Mouse (Mus musculus) bone marrow, adult 2 months (tissue): ENCODE results near the gene Tmem210.
"Not testable (repeated sequence)": the region's sequence is repeated elsewhere in the genome, so short reads cannot be mapped to it uniquely, and the experiment has no call there.

Source experiments
- CTCF ChIP-seq: fragments of 200-500 bp; IDR thresholded peaks from 2 replicates; pipeline ENCODE4 v1.5.1; 2011; ENCODE audit warnings: low read length, control low read depth; ENCODE audit not compliant: control insufficient read depth, insufficient read depth
- POLR2A ChIP-seq: fragments of 200-500 bp; IDR thresholded peaks from 2 replicates; pipeline ENCODE4 v1.6.1; 2011; ENCODE audit warnings: low read depth, mild to moderate bottlenecking, control low read depth, low read length, borderline replicate concordance; ENCODE audit not compliant: control insufficient read depth

DNA sequence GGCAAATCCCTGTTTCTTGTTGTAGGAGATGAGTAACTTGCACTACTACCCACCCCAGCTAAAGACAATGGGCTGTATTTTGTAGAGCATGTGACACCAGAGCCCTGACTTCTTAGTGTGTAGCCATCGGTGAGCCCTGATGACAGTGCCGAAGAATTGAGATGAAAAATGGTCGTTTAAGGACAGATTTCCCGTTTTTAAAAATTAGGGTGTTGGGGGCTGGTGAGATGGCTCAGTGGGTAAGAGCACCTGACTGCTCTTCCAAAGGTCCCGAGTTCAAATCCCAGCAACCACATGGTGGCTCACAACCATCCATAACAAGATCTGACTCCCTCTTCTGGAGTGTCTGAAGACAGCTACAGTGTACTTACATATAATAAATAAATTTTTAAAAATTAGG lies 30.7 kb upstream of the Tmem210 start:
- not testable (repeated sequence) for TF ChIP-seq POLR2A, CTCF
